Mouse (Mus musculus) mouse trophoblast stem cell (cell line): ENCODE results near the gene Gucd1.
"Not testable (repeated sequence)": the region's sequence is repeated elsewhere in the genome, so short reads cannot be mapped to it uniquely, and the experiment has no call there.

Experiments used
- in situ Hi-C, 2 experiments: fragments of 300-500 bp; cut with MseI, MboI; formaldehyde crosslinking; loops; 2 replicates in 1 of 2; 3 replicates in 1 of 2; pipeline ENCODE4 v1.15.1; 2025

Gene Gucd1

DNA sequence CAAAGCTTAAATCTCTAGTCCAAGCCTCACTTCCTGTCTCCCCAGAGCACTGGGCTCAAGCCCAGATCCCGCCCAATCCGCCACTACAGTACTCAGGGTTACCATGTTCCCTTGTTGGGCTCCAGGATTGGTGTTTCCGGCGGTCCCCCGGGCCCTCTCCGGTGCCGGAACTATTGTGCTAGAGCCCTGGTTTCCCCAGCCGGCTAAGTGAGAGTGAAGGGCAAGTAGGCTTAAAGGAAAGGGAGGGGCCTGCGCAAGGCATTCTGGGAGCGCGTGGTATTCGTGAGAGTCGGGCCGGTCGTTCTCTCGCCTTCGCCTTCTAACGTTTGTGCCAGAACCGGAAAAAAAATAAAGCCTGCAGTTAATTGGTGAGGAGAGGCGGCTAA, at the start of gene Gucd1:
Gene Gucd1, minus strand, starts transcription at position 215 of the 386 bp plus-strand sequence.
- in situ Hi-C loops, result no loop called here

DNA sequence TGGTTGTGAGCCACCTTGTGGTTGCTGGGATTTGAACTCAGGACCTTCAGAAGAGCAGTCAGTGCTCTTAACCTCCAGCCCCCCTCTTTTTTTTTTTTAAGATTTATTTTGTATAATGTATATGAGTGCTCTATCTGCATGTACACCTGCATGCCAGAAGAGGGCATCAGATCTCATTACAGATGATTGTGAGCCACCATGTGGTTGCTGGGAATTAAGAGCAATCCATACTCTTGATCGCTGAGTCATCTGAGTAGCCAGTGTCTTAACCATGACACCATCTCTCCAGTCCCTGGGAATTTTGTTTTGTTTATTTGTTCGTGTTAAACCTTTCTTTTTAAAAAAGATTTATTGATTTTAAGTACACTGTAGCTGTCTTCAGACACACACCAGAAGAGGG, 49.0 kb upstream of the Gucd1 start:
- in situ Hi-C loops, result not testable (repeated sequence)

DNA sequence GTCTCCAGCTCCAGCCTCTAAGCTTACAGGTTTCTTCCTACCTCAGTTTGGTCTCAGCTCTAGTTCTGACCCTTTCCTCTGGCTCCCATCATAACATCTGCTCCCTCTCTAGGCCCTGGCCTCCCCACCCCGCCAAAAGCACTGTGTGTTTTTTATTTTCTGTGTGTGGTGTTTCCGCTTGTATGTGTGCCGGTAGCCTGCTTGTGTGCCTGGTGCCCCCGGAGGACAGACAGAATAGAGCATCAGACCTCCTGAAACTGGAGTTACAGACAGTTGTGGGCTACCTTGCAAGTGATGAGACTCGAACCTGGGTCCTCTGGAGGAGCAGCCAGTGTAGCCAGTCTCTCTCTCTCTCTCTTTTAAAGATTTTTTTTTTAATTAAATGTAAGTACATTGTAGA, 48.5 kb upstream of the Gucd1 start:
- in situ Hi-C loops, result no loop called here

DNA sequence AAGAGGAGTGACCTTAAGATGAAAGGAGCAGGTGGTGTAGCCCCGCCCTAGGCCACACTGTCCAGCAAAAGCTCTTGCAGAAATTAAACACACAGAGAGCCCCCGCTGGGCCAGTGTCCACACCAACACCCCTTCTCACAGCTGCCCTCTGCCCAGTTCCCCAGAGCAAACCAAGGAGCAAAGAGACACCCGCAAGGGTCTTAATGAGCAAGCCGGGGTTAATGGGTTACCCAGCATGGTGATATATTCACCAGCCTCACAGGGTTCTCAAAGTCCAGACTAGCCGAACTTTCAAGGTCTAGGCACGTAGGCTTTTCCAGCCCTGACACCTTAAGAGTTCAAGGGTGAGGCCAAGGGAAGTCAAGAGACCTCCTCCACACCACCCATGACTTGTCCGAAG, 48.1 kb upstream of the Gucd1 start:
- in situ Hi-C loops, result no loop called here

DNA sequence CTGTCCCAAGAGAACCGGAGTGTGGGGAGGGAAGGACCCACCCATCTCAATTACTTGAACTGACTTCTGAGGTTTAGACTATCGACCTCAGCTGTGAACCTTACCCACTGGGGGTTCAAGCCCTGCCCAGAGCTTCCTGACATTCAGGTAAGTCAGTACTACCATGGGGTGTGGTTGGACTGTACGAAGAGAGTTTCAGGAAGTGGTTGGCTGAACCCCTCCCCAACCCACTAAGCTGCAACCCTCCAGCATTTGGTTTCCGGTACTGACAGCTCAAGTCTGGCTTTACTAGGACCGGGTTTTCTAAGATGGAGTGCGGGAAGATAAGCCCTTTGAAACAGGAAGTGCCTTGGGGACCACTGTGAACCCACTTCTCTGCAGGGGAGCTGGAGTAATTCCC, 47.7 kb upstream of the Gucd1 start:
- in situ Hi-C loops, result no loop called here

GRCm38 (mm10) chr10:75564687-75565265, 47.0 kb upstream of the Gucd1 start:
- in situ Hi-C loops, result no loop called here

GRCm38 (mm10) chr10:75562596-75562995, 44.8 kb upstream of the Gucd1 start:
- in situ Hi-C loops, result no loop called here

DNA sequence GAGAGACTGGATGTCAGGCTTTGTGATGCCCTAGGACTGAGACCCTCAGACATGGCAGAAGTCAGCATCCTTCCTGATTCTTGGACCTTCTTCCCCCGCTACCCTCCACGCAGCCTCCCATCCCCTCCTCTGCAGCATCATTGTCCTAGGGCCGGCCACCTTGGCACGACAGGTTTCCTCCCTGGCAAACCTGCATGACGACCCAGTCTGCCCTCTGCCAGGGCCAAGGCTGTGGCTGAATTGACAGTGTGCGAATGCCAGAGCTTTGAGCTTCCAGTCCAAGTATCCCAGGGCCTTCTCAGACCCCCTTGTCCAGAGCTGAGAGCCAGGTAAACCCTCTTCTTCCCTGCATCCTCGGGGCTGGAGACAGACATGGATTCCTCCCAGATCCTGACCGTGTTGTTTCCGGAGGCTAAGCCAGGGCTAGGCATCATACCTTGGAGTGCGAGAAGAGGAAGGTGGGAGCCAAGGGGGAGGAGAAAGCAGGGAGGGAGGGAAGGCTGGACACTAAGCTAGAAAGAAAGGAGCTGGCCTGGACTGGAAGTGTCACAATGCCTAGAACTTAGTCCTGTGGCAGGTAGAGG, 43.4 kb upstream of the Gucd1 start, which contains the start of gene Ggt1:
Gene Ggt1, plus strand, starts transcription at position 534 of the 584 bp plus-strand sequence.
- in situ Hi-C loops, result no loop called here

DNA sequence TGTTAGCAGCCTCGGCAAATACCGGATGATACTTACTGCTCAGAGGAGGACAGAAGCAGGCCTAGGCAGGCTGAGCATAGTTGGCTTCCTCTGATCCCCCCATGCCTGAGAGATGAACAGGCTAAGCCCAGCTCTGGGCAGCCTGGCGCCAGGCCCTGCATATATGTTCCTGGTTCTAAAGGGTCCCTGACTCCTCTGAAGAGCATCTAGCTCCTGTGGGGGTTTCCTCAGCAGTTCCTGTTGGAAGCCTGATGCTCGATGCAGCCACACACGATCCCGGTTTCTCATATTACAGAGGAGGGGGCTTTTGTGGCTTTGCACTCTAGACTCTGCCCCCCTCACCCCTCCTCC, 42.8 kb upstream of the Gucd1 start:
- in situ Hi-C loops, result no loop called here

- in situ Hi-C loops, result no loop called here
These were observed 42.1 kb upstream of the Gucd1 start, which contains the start of gene Lrrc75b for GRCm38 (mm10) chr10:75559676-75560548. Lrrc75b (minus strand) TSS chr10:75560330.

DNA sequence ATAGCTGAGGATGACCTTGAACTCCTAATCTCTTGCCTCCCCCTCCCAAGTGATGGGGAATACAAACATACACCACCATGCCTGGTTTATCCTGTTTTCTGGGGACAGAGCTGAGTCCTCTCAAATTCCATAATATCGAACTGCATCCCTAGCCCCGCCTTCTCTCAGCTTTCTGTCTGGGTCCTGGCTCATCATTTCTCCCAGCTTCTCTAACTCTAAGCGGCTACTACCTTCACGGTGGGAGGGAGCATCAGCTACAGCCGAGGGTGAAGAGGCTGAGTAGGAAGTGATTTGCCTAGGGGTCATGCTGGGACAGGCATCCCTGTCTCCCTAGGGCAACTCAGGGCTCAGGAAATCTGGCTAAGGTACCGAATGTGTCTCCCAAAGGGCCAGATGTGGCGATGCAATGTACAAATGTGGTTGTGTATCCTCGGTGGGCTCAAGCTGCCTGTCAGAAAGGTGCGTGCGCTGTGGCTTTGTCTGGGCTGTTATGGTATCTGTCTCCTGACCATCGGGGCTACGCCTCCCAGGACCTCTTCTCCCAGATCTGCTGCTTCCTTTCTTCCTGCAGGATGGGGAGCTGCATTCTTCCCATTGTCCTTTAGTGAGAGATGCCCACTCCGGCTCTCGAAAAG, 41.4 kb upstream of the Gucd1 start:
- in situ Hi-C loops, result no loop called here

- in situ Hi-C loops, result no loop called here
These were observed 40.7 kb upstream of the Gucd1 start for GRCm38 (mm10) chr10:75558515-75558914.

GRCm38 (mm10) chr10:75556026-75556425, 38.3 kb upstream of the Gucd1 start:
- in situ Hi-C loops, result no loop called here

- in situ Hi-C loops, result no loop called here
These were observed 37.8 kb upstream of the Gucd1 start for GRCm38 (mm10) chr10:75555557-75555956.

- in situ Hi-C loops, result no loop called here
These were observed 36.3 kb upstream of the Gucd1 start for GRCm38 (mm10) chr10:75554090-75554489.

DNA sequence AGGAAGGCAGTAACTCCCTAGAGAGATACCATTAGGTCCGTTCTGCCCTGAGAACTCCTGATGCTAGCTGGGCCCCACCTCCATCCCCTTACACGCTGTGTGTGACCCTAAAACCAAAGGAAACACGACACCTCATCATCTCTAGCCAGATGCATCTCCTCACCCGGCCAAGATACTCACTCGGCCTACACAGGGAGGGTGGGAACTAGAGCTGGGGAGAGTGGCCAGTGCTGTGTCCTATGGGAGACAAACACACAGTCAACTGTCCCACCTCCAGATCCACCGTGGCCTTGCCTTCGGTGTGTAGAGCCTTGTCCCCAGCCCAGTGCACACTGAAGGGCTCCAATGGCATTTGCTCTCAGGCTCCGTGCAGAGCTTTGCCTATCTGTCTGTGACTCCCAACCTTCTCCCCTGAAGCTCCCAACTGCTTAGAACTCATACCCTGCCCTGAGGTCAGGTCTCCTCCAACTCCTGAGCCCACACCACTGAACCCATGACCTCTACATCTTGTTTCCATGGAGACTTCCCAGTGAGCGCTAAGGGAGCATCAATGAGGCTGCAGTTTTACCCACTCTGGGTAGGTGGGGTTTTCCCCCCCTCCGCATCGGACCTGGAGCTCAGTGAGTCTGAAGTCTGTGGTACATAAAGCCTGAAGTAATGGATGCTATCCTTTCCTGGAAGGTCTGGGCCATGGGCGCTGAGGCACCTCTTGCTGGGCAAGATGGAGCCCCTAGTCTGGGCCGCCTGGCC, 35.1 kb upstream of the Gucd1 start:
- in situ Hi-C loops, result no loop called here

- in situ Hi-C loops, result no loop called here
These were observed 34.3 kb upstream of the Gucd1 start for GRCm38 (mm10) chr10:75552106-75552505.

- in situ Hi-C loops, result no loop called here
These were observed 33.4 kb upstream of the Gucd1 start for GRCm38 (mm10) chr10:75551175-75551574.

DNA sequence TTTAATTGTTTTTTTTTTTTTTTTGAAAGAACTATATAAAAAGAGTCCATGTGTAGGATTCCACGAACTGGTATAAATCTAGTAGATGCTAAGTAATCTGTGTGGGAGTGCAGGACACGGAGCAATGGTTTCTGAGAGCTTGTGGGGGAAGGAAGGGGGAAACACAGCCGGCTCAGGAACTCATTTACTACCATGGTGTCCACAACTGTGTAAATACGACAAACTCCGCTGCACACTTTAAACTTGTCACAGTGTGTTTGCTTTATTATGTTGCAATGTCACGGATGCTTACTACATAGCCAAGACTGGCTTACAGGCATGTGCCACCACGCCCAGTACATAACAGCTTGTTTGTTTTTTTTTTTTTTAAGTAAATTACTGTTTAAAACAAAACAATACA, 32.1 kb upstream of the Gucd1 start:
- in situ Hi-C loops, result no loop called here

- in situ Hi-C loops, result no loop called here
These were observed 30.7 kb upstream of the Gucd1 start for GRCm38 (mm10) chr10:75548486-75548885.

DNA sequence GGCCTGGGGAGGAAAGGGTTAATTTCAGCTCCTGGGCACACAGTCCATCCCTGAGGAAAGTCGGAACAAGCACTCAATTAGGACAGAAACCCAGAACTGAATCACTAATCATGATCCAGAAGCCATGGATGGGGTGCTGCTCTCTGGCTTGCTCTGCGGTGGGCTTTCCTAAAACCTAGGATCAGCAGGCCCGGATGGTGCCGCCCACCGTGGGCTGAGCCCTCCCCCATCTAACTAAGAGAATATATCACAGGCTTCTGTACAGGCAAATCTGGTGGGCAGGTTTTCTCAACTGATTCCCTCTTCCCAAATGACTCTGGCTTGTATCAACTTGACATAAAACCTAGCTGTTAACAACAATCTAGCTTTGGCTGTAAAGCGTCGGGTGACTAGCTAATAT, 30.1 kb upstream of the Gucd1 start:
- in situ Hi-C loops, result no loop called here

GRCm38 (mm10) chr10:75536123-75536522, 18.4 kb upstream of the Gucd1 start:
- in situ Hi-C loops, result no loop called here
